Mouse (Mus musculus) brain, embryonic 14.5 days (tissue): ENCODE data around the gene Csrnp3.

Experiments used
- CTCF ChIP-seq: fragments of 200-500 bp; IDR thresholded peaks from 2 replicates; pipeline ENCODE4 v1.5.1; 2012; ENCODE audit warnings: inconsistent platforms, mild to moderate bottlenecking, moderate library complexity, borderline replicate concordance; ENCODE audit not compliant: insufficient read depth, insufficient read length; ENCODE audit errors: extremely low read depth
- POLR2A ChIP-seq: fragments of 200-500 bp; IDR thresholded peaks from 2 replicates; pipeline ENCODE4 v1.6.1; 2012; ENCODE audit warnings: mild to moderate bottlenecking, inconsistent platforms, borderline replicate concordance; ENCODE audit not compliant: poor library complexity, insufficient read depth, insufficient read length, severe bottlenecking; ENCODE audit errors: extremely low read depth

DNA sequence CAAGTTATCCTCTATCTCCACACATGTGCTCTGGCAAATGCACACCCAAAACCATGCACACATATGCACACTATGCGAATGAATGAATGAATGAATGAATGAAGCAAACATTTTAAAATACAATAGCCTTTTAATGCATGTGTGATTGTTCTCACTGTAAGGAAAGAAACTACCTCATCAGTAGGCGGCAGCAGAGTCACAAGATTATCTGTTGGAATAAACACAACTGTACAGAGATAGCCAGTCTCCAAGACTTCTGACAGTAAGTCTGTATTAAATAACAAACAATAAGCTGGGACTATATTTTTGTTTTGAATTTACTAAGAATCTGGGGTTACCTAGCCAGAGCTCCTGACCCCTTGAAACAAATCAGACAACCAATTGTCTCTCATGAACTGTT lies 53.9 kb downstream of the Csrnp3 start:
- no peak for TF ChIP-seq POLR2A
- TF ChIP-seq CTCF = no peak
